Mouse (Mus musculus) E14TG2a.4 (cell line): ENCODE results near the gene Set.

Experiments used
- H3K27me3 ChIP-seq: 2 replicates; pipeline ENCODE4 v1.6.1; 2014; ENCODE audit warnings: low read length, control low read depth; ENCODE audit not compliant: insufficient read depth
- H3K36me3 ChIP-seq: 2 replicates; pipeline ENCODE4 v1.6.1; 2014; ENCODE audit warnings: low read length, control low read depth; ENCODE audit not compliant: insufficient read depth
- H3K4me1 ChIP-seq: replicated peaks from 2 replicates; pipeline ENCODE4 v1.6.1; 2014; ENCODE audit warnings: low read depth, low read length, control low read depth
- H3K4me3 ChIP-seq: replicated peaks from 2 replicates; pipeline ENCODE4 v1.5.1; 2014; ENCODE audit warnings: mild to moderate bottlenecking, low read length
- H3K9me3 ChIP-seq: 2 replicates; pipeline ENCODE4 v1.6.1; 2014; ENCODE audit warnings: low read length, control low read depth
- CTCF ChIP-seq: conservative IDR thresholded peaks from 2 replicates; pipeline ENCODE4 v1.5.1; 2014; ENCODE audit warnings: low read length
- NANOG ChIP-seq: IDR thresholded peaks from 2 replicates; pipeline ENCODE4 v1.6.1; 2014; ENCODE audit warnings: borderline replicate concordance, low read length, mixed read lengths
- POU5F1 ChIP-seq: IDR thresholded peaks from 2 replicates; pipeline ENCODE4 v1.6.1; 2014; ENCODE audit warnings: low read length, borderline replicate concordance

Gene Set

GRCm38 (mm10) chr2:30091521-30091920 is 34.3 kb downstream of the Set start:
- Histone ChIP-seq H3K9me3 (no peaks in the 10 kb centered on the region), H3K4me3 (peak overlapping the region; percentile 92), H3K36me3 (peaks cover 66% of the 10 kb centered on the region), H3K27me3 (no peaks in the 10 kb centered on the region), H3K4me1 (peaks cover 72% of the 10 kb centered on the region)
- TF ChIP-seq NANOG (no peak), CTCF (no peak)

DNA sequence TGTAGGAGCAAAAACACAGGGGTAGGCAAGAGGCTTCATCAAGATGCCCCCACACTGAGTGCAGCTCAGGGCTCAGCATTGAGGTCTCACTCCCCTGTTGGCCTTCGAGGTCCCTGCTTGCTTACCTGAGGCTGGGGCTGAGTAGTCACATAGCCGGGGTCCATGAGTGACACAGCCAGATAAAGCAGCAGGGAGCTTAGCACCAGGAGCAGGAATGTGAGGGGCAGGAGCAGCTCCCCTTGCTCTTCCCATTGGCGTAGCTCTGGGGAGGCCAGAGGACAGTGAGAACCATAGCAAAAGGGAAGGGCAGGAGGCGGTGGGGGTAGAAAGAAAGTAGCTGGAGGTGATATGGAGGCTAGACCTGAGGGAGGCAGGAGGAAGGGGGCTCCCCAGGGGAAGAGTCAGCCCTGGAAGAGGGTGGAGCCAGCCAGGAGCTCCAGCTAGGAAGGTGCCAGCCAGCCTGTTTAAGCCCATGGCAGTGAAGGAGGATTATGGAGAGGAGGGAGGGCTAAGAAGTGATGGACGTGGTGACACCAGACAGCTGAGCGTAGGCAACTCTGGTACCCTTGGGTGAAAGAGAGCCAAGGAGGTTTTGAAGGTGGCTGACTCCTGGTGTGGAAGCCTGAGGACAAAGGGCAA is 35.2 kb downstream of the Set start:
- Histone ChIP-seq H3K27me3 (no peaks in the 10 kb centered on the region), H3K36me3 (peaks cover 64% of the 10 kb centered on the region), H3K4me1 (peaks cover 64% of the 10 kb centered on the region), H3K4me3 (peak overlapping the region; percentile 92), H3K9me3 (no peaks in the 10 kb centered on the region)
- no peak for TF ChIP-seq NANOG
- TF ChIP-seq POU5F1: no peak
- TF ChIP-seq CTCF: no peak

DNA sequence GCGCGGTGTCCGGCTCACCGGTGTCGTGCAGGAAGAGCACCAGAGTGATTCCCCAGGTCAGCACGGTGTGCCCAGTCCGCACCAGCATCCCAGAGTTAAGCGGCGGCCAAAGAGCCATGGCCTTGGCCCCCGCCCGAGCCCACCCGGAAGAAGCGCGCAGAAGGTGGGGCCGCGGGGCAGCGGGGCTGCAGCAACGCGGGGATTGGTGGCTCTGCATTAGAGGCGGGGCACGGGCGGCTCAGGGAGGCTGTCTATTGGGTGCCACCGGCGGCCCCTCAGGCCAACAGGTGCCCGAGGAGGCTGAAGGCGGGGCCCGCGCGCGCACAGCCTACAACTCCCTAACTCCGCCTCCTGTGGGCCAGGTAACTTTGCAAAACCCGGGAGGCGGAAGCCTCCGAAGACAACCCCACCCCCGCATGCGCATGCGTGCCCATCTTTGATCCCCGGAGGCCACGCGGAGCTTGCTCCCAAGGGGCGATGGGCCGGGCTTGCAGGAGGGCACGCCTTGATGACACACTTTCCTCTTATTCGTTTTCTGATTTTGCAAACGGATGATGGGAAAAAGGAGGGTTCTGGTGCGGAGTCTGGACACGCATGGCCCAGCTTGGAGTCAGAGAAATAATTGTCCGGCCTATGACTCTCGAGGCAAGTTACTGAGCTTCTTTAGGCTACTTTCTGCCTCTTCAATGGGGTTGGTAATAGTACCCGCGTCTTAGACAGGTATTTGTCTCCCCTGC is 36.5 kb downstream of the Set start, which contains the start of gene Zdhhc12:
Gene Zdhhc12 (minus strand): TSS at position 178 of the 737 bp plus-strand sequence.
- Histone ChIP-seq H3K36me3 (peaks cover 66% of the 10 kb centered on the region), H3K4me3 (peak within 1 kb of the TSS; percentile 92), H3K9me3 (no peaks in the 10 kb centered on the region), H3K4me1 (peaks cover 59% of the 10 kb centered on the region), H3K27me3 (no peaks in the 10 kb centered on the region)
- TF ChIP-seq NANOG: no peak
- TF ChIP-seq CTCF: no peak
- TF ChIP-seq POU5F1: no peak

DNA sequence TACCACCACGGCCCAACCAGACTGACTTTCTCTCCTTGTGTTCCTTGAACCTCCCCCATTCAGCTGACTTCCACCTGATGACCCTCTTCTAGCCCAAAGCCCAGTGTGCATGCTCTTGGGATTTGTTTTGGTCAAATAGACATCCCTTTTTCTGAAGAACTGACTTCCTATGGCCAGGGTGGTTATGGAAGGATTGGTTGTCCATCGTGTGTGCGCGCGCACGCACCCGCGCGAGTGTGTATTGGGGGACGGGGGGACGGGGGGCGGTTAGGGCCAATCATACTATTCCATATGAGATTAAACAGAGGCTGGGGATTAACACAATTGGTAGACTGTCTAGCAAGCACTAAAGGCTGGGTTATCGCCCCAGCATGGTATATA is 37.0 kb downstream of the Set start:
- Histone ChIP-seq H3K9me3 (no peaks in the 10 kb centered on the region), H3K4me3 (peak overlapping the region; percentile 85), H3K27me3 (no peaks in the 10 kb centered on the region), H3K4me1 (peaks cover 58% of the 10 kb centered on the region), H3K36me3 (peaks cover 69% of the 10 kb centered on the region)
- TF ChIP-seq POU5F1 (no peak), NANOG (no peak), CTCF (no peak)

GRCm38 (mm10) chr2:30095882-30096527 is 38.8 kb downstream of the Set start:
- Histone ChIP-seq H3K4me3 (no peak overlapping the region), H3K36me3 (peaks cover 72% of the 10 kb centered on the region), H3K9me3 (no peaks in the 10 kb centered on the region), H3K27me3 (no peaks in the 10 kb centered on the region), H3K4me1 (peaks cover 47% of the 10 kb centered on the region)
- TF ChIP-seq CTCF (peak; percentile 52), NANOG (no peak), POU5F1 (no peak)

- TF ChIP-seq CTCF: no peak
- TF ChIP-seq NANOG: no peak
- TF ChIP-seq POU5F1: no peak
- Histone ChIP-seq H3K4me1 (peaks cover 23% of the 10 kb centered on the region), H3K36me3 (peaks cover 86% of the 10 kb centered on the region), H3K4me3 (no peak overlapping the region), H3K9me3 (no peaks in the 10 kb centered on the region), H3K27me3 (no peaks in the 10 kb centered on the region)
Measured at GRCm38 (mm10) chr2:30100214-30100613, 43.0 kb downstream of the Set start.

GRCm38 (mm10) chr2:30106364-30106763 is 49.2 kb downstream of the Set start:
- Histone ChIP-seq H3K27me3 (no peaks in the 10 kb centered on the region), H3K4me3 (no peak overlapping the region), H3K9me3 (no peaks in the 10 kb centered on the region), H3K4me1 (peaks cover 30% of the 10 kb centered on the region), H3K36me3 (peaks cover 89% of the 10 kb centered on the region)
- no peak for TF ChIP-seq NANOG
- peak; percentile 90 for TF ChIP-seq CTCF

DNA sequence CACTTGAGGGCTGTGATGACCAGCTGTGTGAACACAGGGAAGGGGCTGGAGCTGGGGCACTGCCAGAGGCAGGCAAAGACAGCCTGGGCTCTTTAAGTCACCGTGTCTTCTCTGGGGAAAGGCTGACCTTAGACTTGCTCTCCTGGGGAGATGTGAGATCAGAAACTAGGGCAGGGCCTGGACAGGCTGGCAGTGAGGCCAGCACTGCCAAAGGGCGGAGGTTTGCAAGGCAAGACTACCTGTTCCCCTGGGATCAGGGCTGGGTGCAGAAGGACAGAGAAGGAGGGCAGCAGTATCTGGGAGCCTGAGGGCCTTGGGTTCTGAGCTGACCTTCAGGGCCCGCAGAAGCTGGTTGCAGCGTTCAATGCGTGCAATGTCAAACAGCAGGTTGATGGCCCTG is 50.5 kb downstream of the Set start:
- Histone ChIP-seq H3K9me3 (no peaks in the 10 kb centered on the region), H3K4me3 (no peak overlapping the region), H3K27me3 (no peaks in the 10 kb centered on the region), H3K36me3 (peaks cover 87% of the 10 kb centered on the region), H3K4me1 (peaks cover 26% of the 10 kb centered on the region)
- no peak for TF ChIP-seq CTCF

GRCm38 (mm10) chr2:30108260-30108659 is 51.1 kb downstream of the Set start:
- Histone ChIP-seq H3K27me3 (no peaks in the 10 kb centered on the region), H3K9me3 (no peaks in the 10 kb centered on the region), H3K4me1 (peaks cover 31% of the 10 kb centered on the region), H3K4me3 (no peak overlapping the region), H3K36me3 (peaks cover 87% of the 10 kb centered on the region)
- TF ChIP-seq CTCF (no peak), NANOG (no peak), POU5F1 (no peak)
